Mouse (Mus musculus) gastrocnemius, adult 2 months (tissue): ENCODE data around the gene Stx6. TPM values are rescaled to one million over a fixed set of nuclear protein-coding genes. Genes with fewer than 3 reads are reported as not detected.

ENCODE experiments used
- DNase-seq: peaks from one replicate; pipeline ENCODE4 v3.0.0; 2022
- H3K27ac ChIP-seq: fragments of 200-600 bp; 2 replicates; pipeline ENCODE4 v1.8.1; 2022; ENCODE audit warnings: mild to moderate bottlenecking
- H3K4me3 ChIP-seq: fragments of 200-600 bp; 2 replicates; pipeline ENCODE4 v1.8.1; 2022; ENCODE audit warnings: mild to moderate bottlenecking, moderate library complexity
- CTCF ChIP-seq: fragments of 200-600 bp; IDR thresholded peaks from 2 replicates; pipeline ENCODE4 v1.8.1; 2022; ENCODE audit warnings: antibody characterized with exemption, mild to moderate bottlenecking, moderate library complexity
- intact Hi-C: fragments of 180-260 bp; cut with DNase I; formaldehyde crosslinking; loops from one replicate; pipeline ENCODE4 v1.15.1; 2025
- total RNA-seq, 2 experiments: library from RNA; stranded (reverse); gene quantifications; 2 replicates each; pipeline ENCODE4 v1.2.3; 2021

Stx6 gene
- total RNA-seq, 2 experiments from 2014 or later: 10.5 to 12.8 TPM

DNA sequence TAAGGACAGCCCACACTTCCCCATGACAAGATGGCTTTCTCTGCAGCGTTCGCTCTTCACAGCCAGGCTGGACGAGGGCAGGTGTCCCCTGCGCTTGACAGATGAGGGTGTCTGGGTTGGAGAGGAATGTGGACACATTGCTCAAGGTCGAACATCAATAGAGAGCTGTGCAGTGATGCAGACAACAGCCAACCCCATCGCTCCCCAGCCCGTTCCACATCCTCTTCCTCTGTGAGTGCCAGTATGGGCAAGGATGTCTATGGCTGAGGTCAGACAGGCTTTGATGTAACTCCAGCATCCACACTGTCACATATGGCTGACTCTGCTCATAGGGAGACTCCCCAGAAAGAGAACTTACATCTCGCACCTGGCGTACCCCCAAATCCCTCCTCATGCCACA is 74.9 kb downstream of the Stx6 start:
- no peak for DNase-seq
- intact Hi-C loops: no loop called here

DNA sequence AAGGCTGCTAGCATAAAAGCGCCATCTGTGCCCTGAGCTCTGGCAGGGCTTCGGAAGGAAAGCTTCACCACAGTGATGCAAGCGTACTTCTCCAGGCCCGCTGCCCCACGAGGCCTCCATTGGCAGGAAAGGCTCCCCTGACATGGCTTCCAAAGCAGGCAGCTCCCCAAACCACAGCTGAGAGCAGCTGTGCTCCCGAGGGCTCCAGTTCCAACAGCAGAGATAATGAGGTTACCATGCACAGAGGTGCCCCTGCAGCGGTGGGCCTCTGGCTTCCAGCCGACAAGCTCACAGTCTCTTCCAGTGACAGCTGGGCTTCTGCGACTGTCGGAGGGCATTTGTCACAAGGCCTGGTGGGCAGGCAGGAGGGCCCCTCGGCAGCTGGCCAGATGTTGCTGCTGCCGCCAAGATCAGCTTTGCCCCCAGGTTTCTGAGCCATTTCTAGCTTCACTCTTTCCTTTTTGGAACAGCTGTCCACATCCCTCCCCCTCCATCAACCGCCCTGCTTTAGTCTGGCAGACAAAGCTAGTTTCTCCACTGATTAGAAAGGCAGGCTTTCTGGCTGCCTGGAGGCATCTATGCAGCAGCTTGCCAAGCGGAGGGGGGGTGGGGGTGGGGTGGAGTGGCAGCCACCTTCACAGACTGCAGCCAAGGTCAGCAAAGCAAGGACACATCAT is 75.6 kb downstream of the Stx6 start:
- no peak for TF ChIP-seq CTCF
- intact Hi-C loops: no loop called here
- Histone ChIP-seq H3K4me3 (peak overlapping the region; percentile 51), H3K27ac (peak overlapping the region; percentile 78)
- DNase-seq: peak; percentile 92

More for the DNA sequence above, 74.9 kb downstream of the Stx6 start:
- Histone ChIP-seq H3K4me3 (peak overlapping the region; percentile 51), H3K27ac (peak overlapping the region; percentile 78)
- no peak for TF ChIP-seq CTCF

DNA sequence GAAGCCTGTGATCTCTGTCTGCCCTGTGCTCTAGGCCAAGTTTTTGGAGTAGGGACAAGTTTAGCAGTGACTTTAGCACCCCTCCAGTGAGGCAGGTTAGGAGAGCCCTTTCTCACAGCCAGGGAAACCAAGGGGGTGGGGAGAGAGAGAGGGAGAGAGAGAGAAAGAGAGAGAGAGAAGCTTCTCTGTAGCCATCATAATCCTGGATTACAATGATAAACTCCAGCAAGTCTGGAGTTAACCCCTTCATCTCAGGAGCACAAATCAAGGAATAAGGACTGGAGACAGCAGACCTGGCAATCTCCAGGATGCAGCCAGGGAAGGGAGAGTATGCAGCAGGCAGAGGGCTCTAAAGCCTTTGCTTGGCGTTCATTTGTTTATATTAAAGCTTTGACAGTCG is 77.1 kb downstream of the Stx6 start:
- TF ChIP-seq CTCF: no peak
- no peak overlapping the region for H3K4me3 ChIP-seq
- no peak overlapping the region for H3K27ac ChIP-seq
- DNase-seq: peak; percentile 4
- intact Hi-C loops: no loop called here

- intact Hi-C loops: no loop called here
- no peak for TF ChIP-seq CTCF
- DNase-seq: peak; percentile 18
- Histone ChIP-seq H3K27ac (no peak overlapping the region), H3K4me3 (no peak overlapping the region)
These were observed 78.0 kb downstream of the Stx6 start for GRCm38 (mm10) chr1:155236306-155237024.

GRCm38 (mm10) chr1:155237390-155237789 is 78.9 kb downstream of the Stx6 start:
- Histone ChIP-seq H3K4me3 (no peak overlapping the region), H3K27ac (0 out of 2 replicates have a peak overlapping the region, but pooled peaks have one; percentile 5)
- peak; percentile 13 for DNase-seq
- intact Hi-C loops: no loop called here
- no peak for TF ChIP-seq CTCF

DNA sequence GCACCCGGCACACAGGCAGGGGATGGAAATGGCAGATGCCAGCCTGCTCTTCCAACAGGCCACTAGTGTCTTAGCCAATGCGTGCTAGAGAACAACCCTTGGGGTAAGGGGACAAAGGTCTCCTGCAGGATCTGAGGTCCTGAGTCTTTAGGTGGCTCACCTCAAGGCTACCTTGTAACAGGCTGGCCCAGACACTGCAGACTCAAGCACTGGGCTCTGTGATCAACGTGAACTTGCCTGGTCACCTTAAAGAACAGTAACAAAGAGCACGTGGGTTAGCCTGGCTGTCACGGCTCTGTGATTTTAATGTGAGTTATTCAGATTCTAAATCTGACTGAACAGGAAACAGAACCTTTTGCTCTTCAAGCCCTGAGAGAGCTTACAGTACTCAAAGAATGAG is 79.6 kb downstream of the Stx6 start:
- DNase-seq: peak; percentile 8
- H3K27ac ChIP-seq: no peak overlapping the region
- no peak overlapping the region for H3K4me3 ChIP-seq
- intact Hi-C loops: no loop called here
- no peak for TF ChIP-seq CTCF

GRCm38 (mm10) chr1:155239169-155239568 is 80.7 kb downstream of the Stx6 start:
- peak overlapping the region; percentile 43 for H3K27ac ChIP-seq
- intact Hi-C loops: no loop called here
- no peak for TF ChIP-seq CTCF
- H3K4me3 ChIP-seq: no peak overlapping the region
- peak; percentile 2 for DNase-seq

GRCm38 (mm10) chr1:155239962-155240717 is 81.6 kb downstream of the Stx6 start:
- H3K4me3 ChIP-seq: no peak overlapping the region
- intact Hi-C loops: no loop called here
- TF ChIP-seq CTCF: no peak

GRCm38 (mm10) chr1:155241701-155242487 is 83.4 kb downstream of the Stx6 start:
- Histone ChIP-seq H3K27ac (no peak overlapping the region), H3K4me3 (no peak overlapping the region)
- DNase-seq: peak; percentile 17
- TF ChIP-seq CTCF: no peak
- intact Hi-C loops: no loop called here

More at GRCm38 (mm10) chr1:155239962-155240717, 81.6 kb downstream of the Stx6 start:
- H3K27ac ChIP-seq: peak overlapping the region; percentile 43
- peak; percentile 75 for DNase-seq

DNA sequence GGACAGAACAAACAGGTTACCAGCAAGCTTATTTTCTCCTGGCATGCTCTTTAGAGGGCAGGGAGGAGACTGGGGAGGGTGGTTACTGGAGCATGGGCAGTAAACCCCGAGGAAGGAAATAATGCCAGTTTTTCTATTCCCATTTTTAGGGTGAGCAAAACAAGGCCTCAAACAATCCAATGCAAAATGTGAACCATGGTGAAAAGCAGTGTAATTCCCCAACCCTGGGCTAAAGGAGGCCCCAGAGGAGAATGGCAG is 83.9 kb downstream of the Stx6 start:
- intact Hi-C loops: no loop called here

GRCm38 (mm10) chr1:155243797-155244770 is 85.6 kb downstream of the Stx6 start, which contains the start of gene BC034090:
Gene BC034090 (minus strand): TSS chr1:155244444.
- Histone ChIP-seq H3K4me3 (peak within 1 kb of the TSS; percentile 81), H3K27ac (peak within 1 kb of the TSS; percentile 84)
- no peak for TF ChIP-seq CTCF
- intact Hi-C loops: no loop called here
- peak; percentile 78 for DNase-seq

More for the DNA sequence above, 83.9 kb downstream of the Stx6 start:
- no peak for DNase-seq
- no peak for TF ChIP-seq CTCF
- Histone ChIP-seq H3K4me3 (no peak overlapping the region), H3K27ac (no peak overlapping the region)
